Mouse (Mus musculus) layer of hippocampus, adult 2 months (tissue): ENCODE measurements around the gene Rragc. TPM values are rescaled to one million over a fixed set of nuclear protein-coding genes. Genes with fewer than 3 reads are reported as not detected.

Experiments used
- DNase-seq, 2 experiments: peaks; one replicate each; pipeline ENCODE4 v3.0.0; 2022; ENCODE audit warnings: low spot score in 2 of 2
- H3K27ac ChIP-seq: fragments of 200-600 bp; 2 replicates; pipeline ENCODE4 v1.8.1; 2022
- H3K4me3 ChIP-seq: fragments of 200-600 bp; 2 replicates; pipeline ENCODE4 v1.8.1; 2022; ENCODE audit warnings: mild to moderate bottlenecking
- CTCF ChIP-seq: fragments of 200-600 bp; conservative IDR thresholded peaks from 2 replicates; pipeline ENCODE4 v1.8.1; 2022; ENCODE audit warnings: antibody characterized with exemption, mild to moderate bottlenecking, moderate library complexity
- total RNA-seq, 2 experiments: library from RNA; stranded (reverse); gene quantifications; 2 replicates each; pipeline ENCODE4 v1.2.3; 2021

Rragc gene
- total RNA-seq, 2 experiments from 2014 or later: 54.8 to 60.6 TPM

DNA sequence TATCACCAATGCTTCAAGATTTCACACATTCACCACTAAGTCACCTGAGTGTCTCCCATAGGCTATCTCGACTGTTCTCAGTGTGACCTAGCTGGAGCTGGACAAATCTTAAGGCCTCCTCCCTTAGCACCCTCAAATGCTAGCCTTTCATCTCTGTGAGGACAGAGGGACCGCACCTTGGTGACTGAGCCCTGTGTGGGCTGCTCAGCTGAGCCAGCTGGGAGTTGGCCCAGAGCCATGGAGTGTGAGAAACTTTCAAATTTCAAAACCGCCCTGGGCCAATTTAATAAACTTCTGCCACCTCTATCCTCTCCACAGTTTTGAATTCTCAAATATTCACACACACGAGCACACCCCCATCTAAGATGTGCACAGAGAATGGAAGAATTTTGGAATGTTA is 43.7 kb downstream of the Rragc start:
- no peak for DNase-seq
- Histone ChIP-seq H3K27ac (no peak overlapping the region), H3K4me3 (no peak overlapping the region)
- no peak for TF ChIP-seq CTCF

DNA sequence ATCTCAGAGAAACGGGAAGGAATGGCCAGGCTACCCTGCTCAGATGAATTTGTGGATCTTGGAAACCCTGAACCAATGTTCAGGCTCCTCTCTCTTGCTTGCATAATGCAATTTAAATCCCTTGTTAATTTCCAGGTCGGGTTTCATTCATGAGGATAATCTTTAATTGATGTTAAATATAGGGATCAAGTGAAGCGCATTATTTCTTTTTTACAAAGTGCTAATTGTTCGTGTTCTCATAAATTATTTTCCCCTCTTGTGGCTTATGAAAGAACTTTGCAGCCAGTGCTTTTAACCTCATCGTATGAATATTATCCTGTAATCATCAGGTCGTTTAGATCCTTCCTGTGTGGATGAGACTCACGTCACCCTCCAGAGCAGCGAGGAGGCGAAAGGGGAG is 45.5 kb downstream of the Rragc start:
- DNase-seq: no peak
- Histone ChIP-seq H3K4me3 (no peak overlapping the region), H3K27ac (no peak overlapping the region)
- no peak for TF ChIP-seq CTCF

DNA sequence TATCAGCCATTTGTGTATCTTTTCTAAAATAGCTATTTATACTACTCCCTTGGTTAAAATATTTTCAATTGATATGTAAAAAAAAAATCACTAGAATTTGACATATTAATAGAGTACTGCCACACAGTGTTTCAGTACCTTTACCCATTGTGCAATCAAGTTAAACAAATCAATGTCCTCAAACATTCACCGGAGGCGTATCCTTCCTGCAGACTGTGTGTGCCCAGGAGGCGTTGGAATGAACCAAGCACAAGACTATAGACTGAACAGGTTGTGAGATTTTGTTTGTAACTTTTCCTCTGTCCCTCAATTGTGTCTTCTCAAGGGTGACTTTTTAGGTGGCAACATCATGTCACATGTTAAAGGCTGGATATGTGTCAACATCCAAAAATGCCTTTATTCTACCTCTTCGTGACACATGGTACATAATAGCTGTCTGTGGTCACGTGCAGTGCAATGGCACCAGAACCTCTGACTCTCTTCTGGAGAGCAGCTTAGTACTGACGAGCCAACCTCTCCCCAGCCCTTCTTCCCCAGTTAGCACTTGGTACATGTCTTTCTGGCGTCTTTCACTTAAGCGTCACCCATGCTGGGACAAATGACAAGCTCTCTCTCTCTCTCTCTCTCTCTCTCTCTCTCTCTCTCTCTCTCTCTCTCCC is 51.5 kb downstream of the Rragc start:
- no peak for TF ChIP-seq CTCF

DNA sequence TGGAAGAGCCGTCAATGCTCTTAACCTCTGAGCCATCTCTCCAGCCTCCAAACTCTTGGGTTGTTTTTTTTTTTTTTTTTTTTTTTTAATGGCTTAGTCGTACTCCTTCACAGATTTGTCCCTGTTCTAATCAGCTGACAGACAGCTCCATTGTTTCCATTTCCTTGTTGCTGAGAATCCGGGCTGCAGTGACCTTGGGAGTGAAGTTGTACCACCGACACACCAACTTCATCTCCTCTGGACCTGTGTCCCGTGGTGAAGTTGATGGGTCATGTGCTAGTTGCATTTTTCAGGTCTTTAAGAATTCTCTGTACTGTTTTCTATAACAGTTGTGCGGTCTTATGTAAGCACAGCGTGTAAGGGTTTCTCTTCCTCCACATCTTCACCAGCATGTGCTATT is 52.2 kb downstream of the Rragc start:
- no peak for TF ChIP-seq CTCF
- H3K27ac ChIP-seq: no peak overlapping the region
- H3K4me3 ChIP-seq: no peak overlapping the region
- no peak for DNase-seq

More for the DNA sequence above, 51.5 kb downstream of the Rragc start:
- no peak for DNase-seq
- no peak overlapping the region for H3K27ac ChIP-seq
- H3K4me3 ChIP-seq: no peak overlapping the region

DNA sequence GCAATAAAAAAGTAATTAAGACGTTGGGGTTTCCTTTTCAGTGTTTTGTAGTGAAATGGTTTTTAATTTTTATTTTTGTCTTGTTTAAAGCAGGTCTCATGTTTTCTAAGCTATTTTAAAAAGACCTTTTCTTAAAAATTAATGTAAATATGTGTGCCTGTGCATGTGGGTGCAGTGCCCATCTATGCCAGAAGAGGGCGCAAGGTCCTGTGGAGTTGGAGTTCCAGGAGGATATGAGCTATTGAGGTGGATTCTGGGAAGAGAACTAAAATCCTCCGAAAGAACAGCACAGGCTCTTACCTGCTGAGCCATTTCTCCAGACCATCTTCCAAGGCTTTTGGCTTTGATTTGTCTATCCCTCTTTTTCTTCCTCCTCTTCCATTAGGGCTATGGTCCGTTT is 53.8 kb downstream of the Rragc start:
- peak; percentile 70 for TF ChIP-seq CTCF
- no peak for DNase-seq
- no peak overlapping the region for H3K4me3 ChIP-seq
- no peak overlapping the region for H3K27ac ChIP-seq

DNA sequence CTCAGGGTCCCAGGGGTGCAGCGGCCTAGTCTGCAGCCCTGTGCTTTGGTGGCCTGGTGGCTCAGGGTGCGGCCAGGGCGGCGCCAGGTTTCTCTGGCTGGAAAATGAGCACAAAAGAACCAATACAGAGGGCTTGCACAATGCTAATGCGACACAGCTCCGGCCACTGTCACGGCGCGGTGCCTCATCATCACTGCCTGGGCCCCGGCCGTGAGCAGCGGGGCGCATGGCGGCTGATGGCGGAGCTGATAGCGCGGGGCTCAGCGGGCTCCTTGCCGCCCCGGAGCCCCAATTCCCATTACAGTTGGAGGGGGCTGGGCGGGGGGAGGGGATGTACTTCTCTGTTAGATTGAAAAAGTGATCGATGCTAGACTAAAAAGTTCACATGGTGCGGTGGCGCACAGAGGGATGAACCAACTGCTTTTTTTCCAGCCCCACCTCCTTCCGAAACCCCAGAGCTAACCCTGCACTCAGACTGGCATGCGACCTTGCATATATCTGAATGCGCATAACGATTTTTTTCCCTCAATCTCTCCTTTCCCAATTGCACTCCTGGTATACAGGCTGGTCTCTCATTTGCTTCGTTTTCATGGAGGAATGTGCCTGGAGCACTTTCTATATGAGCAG is 55.3 kb downstream of the Rragc start:
- no peak for TF ChIP-seq CTCF

DNA sequence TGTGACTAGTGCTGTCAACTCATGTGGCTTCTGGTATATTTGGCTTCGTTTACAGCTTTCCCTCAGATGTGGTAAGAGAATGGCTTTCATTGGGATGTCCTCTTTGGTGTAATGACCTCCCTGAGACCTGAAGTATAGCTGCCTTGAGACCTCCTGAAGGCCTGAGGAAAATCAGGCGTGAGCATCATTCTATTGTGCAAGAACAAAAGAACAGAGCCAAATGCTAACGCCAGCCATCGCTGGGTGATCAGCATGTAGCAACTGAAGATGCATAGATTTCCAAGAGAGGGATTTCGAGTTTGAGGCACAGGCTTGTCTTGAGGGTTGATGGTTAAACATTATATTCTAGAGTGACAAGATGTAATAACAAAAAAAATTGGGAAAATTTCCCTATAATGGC is 64.9 kb downstream of the Rragc start:
- TF ChIP-seq CTCF: no peak
- no peak for DNase-seq

More for the DNA sequence above, 55.3 kb downstream of the Rragc start:
- Histone ChIP-seq H3K4me3 (peak overlapping the region; percentile 18; the same call in 1 of the 2 replicates), H3K27ac (no peak overlapping the region)
- DNase-seq: no peak

More for the DNA sequence above, 64.9 kb downstream of the Rragc start:
- Histone ChIP-seq H3K27ac (no peak overlapping the region), H3K4me3 (no peak overlapping the region)

Other genes starting within 250 kb of the Rragc start
- 100 to 1,000 TPM; 231 to 247 TPM for gene Macf1, start 233.1 kb upstream of the Rragc start, total RNA-seq
- 100 to 1,000 TPM; 169 to 194 TPM for gene Ndufs5, start 199.2 kb upstream of the Rragc start, total RNA-seq
- gene Akirin1, start 167.1 kb upstream of the Rragc start, total RNA-seq: 10 to 100 TPM; 53.9 to 58.1 TPM
- under 1 TPM; 0.54 to 0.92 TPM for gene Rhbdl2, start 129.6 kb upstream of the Rragc start, total RNA-seq
- gene 4933427I04Rik, start 57.8 kb upstream of the Rragc start, total RNA-seq: not detected
- gene Mycbp, start 12.6 kb upstream of the Rragc start, total RNA-seq: 10 to 100 TPM in 1 of 2 experiments, 1 to 10 TPM in 1; 9.9 to 11.3 TPM
- gene 4930535I16Rik, start 576 bp downstream of the Rragc start, total RNA-seq: not detected